Mouse (Mus musculus) spleen, postnatal 4 days (tissue): ENCODE results near the gene Rsrc1.
"Not testable (repeated sequence)": the region's sequence is repeated elsewhere in the genome, so short reads cannot be mapped to it uniquely, and the experiment has no call there.

ENCODE experiments used
- DNase-seq, 2 experiments: peaks; one replicate each; pipeline ENCODE4 v3.0.0; 2022; ENCODE audit warnings: low spot score in 2 of 2

Rsrc1 gene

GRCm38 (mm10) chr3:66985539-66986286, 4.5 kb downstream of the Rsrc1 start:
- DNase-seq = peak; percentile 56 to 80

GRCm38 (mm10) chr3:66986287-66986560, 5.0 kb downstream of the Rsrc1 start:
- DNase-seq = no peak

- DNase-seq = no peak
Observed at GRCm38 (mm10) chr3:66996820-66997219, 15.6 kb downstream of the Rsrc1 start.

- no peak for DNase-seq
Observed at GRCm38 (mm10) chr3:67036387-67037062, 55.3 kb downstream of the Rsrc1 start.

GRCm38 (mm10) chr3:67059755-67060154, 78.6 kb downstream of the Rsrc1 start:
- no peak for DNase-seq

GRCm38 (mm10) chr3:67070575-67071488, 89.6 kb downstream of the Rsrc1 start:
- no peak for DNase-seq

GRCm38 (mm10) chr3:67073653-67074052, 92.5 kb downstream of the Rsrc1 start:
- not testable (repeated sequence) for DNase-seq

GRCm38 (mm10) chr3:67075484-67075883, 94.3 kb downstream of the Rsrc1 start:
- no peak for DNase-seq

GRCm38 (mm10) chr3:67084742-67085141, 103.6 kb downstream of the Rsrc1 start:
- no peak for DNase-seq

- no peak for DNase-seq
Observed at GRCm38 (mm10) chr3:67108428-67108827, 127.2 kb downstream of the Rsrc1 start.

GRCm38 (mm10) chr3:67116317-67116716, 135.1 kb downstream of the Rsrc1 start:
- DNase-seq = no peak

GRCm38 (mm10) chr3:67132521-67132920, 151.3 kb downstream of the Rsrc1 start:
- DNase-seq = no peak

GRCm38 (mm10) chr3:67135749-67136375, 154.7 kb downstream of the Rsrc1 start:
- no peak for DNase-seq

GRCm38 (mm10) chr3:67144952-67145351, 163.8 kb downstream of the Rsrc1 start:
- DNase-seq = no peak

- no peak for DNase-seq
Observed at GRCm38 (mm10) chr3:67146280-67146679, 165.1 kb downstream of the Rsrc1 start.

GRCm38 (mm10) chr3:67147246-67147645, 166.1 kb downstream of the Rsrc1 start:
- DNase-seq = no peak

GRCm38 (mm10) chr3:67197179-67197578, 216.0 kb downstream of the Rsrc1 start:
- DNase-seq = no peak

- DNase-seq = no peak
Observed at GRCm38 (mm10) chr3:67213047-67213457, 231.9 kb downstream of the Rsrc1 start.

- DNase-seq = no peak
Observed at GRCm38 (mm10) chr3:67232617-67233241, 251.5 kb downstream of the Rsrc1 start.

GRCm38 (mm10) chr3:67242451-67242850, 261.3 kb downstream of the Rsrc1 start:
- not testable (repeated sequence) for DNase-seq

GRCm38 (mm10) chr3:67267448-67267847, 286.3 kb downstream of the Rsrc1 start:
- no peak for DNase-seq
